Mouse (Mus musculus) olfactory bulb, adult 2 months (tissue): Measurements from ENCODE around the gene Cnpy2.

Experiments
- CTCF ChIP-seq: fragments of 200-500 bp; IDR thresholded peaks from 2 replicates; pipeline ENCODE4 v1.5.1; 2012; ENCODE audit warnings: low read depth, mild to moderate bottlenecking, low read length, moderate library complexity; ENCODE audit not compliant: insufficient read depth
- POLR2A ChIP-seq: fragments of 200-500 bp; IDR thresholded peaks from 2 replicates; pipeline ENCODE4 v1.6.1; 2012; ENCODE audit warnings: mild to moderate bottlenecking, low read depth, low read length, moderate library complexity; ENCODE audit not compliant: insufficient read depth

- TF ChIP-seq POLR2A (no peak), CTCF (no peak)
Observed at GRCm38 (mm10) chr10:128369218-128369543, 46.9 kb downstream of the Cnpy2 start.
